Mouse (Mus musculus): Measurements from ENCODE around the gene Ahrr.
A peak's percentile ranks its signal among the peaks of the same experiment; 100 is the strongest.

The Ahrr gene

GRCm38 (mm10) chr13:74237574-74237973 lies 54.6 kb downstream of the Ahrr start:
- DNase-seq: no peak

- DNase-seq: no peak
Measured at GRCm38 (mm10) chr13:74220659-74221058, 71.5 kb downstream of the Ahrr start.

- DNase-seq: no peak
Measured at GRCm38 (mm10) chr13:74218441-74218840, 73.7 kb downstream of the Ahrr start.

GRCm38 (mm10) chr13:74208986-74209345 lies 83.2 kb downstream of the Ahrr start:
- peak; percentile 19 for DNase-seq

- DNase-seq: peak; percentile 92
Measured at GRCm38 (mm10) chr13:74208317-74208985, 83.7 kb downstream of the Ahrr start, which contains the start of gene Exoc3. Gene Exoc3, minus strand, starts transcription at chr13:74208732.

GRCm38 (mm10) chr13:74196451-74196850 lies 95.7 kb downstream of the Ahrr start:
- DNase-seq: no peak

- peak; percentile 5 for DNase-seq
Measured at GRCm38 (mm10) chr13:74192613-74193012, 99.5 kb downstream of the Ahrr start.

GRCm38 (mm10) chr13:74183011-74183695 lies 109.0 kb downstream of the Ahrr start:
- DNase-seq: no peak

- no peak for DNase-seq
Measured at GRCm38 (mm10) chr13:74172036-74172435, 120.1 kb downstream of the Ahrr start.

- no peak for DNase-seq
Measured at GRCm38 (mm10) chr13:74169446-74170164, 122.5 kb downstream of the Ahrr start.

- DNase-seq: peak; percentile 10
Measured at GRCm38 (mm10) chr13:74167492-74167891, 124.6 kb downstream of the Ahrr start.

GRCm38 (mm10) chr13:74167057-74167413 lies 125.1 kb downstream of the Ahrr start:
- DNase-seq: no peak

GRCm38 (mm10) chr13:74166348-74167056 lies 125.6 kb downstream of the Ahrr start:
- DNase-seq: peak; percentile 67

Data from lung, postnatal 10 days (tissue).